Mouse (Mus musculus): ENCODE data around the gene Gm4070. TPM values are rescaled to one million over a fixed set of nuclear protein-coding genes. Genes with fewer than 3 reads are reported as not detected.

Gm4070 gene
- polyA plus RNA-seq, 1 experiment from 2014 or later, result 0.21 TPM

Other genes starting within 250 kb of the Gm4070 start
- gene Ilk, start 217.4 kb downstream of the Gm4070 start, polyA plus RNA-seq (2014; fragmentation: Nextera tagmentation; extraction: Ambion mirVana), result 224 and 237 TPM in 2 replicates
- 48.4 and 50.6 TPM in 2 replicates for gene Rrp8, start 216.6 kb downstream of the Gm4070 start, polyA plus RNA-seq (2014; fragmentation: Nextera tagmentation; extraction: Ambion mirVana)
- 166 and 179 TPM in 2 replicates for gene Taf10, start 209.6 kb downstream of the Gm4070 start, polyA plus RNA-seq (2014; fragmentation: Nextera tagmentation; extraction: Ambion mirVana)
- 35.9 and 41.7 TPM in 2 replicates for gene Tpp1, start 201.7 kb downstream of the Gm4070 start, polyA plus RNA-seq (2014; fragmentation: Nextera tagmentation; extraction: Ambion mirVana)
- gene Dchs1, start 166.3 kb downstream of the Gm4070 start, polyA plus RNA-seq (2014; fragmentation: Nextera tagmentation; extraction: Ambion mirVana), result 22.8 and 25.5 TPM in 2 replicates
- gene Mrpl17, start 142.9 kb downstream of the Gm4070 start, polyA plus RNA-seq (2014; fragmentation: Nextera tagmentation; extraction: Ambion mirVana), result 319 and 328 TPM in 2 replicates

Measured in limb, embryonic 11.5 days (tissue).